Mouse (Mus musculus) small intestine, adult 2 months (tissue): ENCODE measurements at regions not wholly inside any gene's neighbourhood (a gene's known extent, or its start where the extent isn't known, plus 50 kb on each side); places are given as distances from the start of the nearest gene placed in this dataset.

Experiments
- CTCF ChIP-seq: fragments of 200-500 bp; IDR thresholded peaks from 2 replicates; pipeline ENCODE4 v1.5.1; 2012; ENCODE audit warnings: low read depth, mild to moderate bottlenecking, control low read depth, inconsistent platforms, low read length, moderate library complexity, mixed read lengths; ENCODE audit not compliant: insufficient replicate concordance, insufficient read length; ENCODE audit errors: extremely low read depth
- POLR2A ChIP-seq: fragments of 200-500 bp; IDR thresholded peaks from 2 replicates; pipeline ENCODE4 v1.6.1; 2012; ENCODE audit warnings: low read depth, mild to moderate bottlenecking, control low read depth, inconsistent platforms, low read length, moderate library complexity

DNA sequence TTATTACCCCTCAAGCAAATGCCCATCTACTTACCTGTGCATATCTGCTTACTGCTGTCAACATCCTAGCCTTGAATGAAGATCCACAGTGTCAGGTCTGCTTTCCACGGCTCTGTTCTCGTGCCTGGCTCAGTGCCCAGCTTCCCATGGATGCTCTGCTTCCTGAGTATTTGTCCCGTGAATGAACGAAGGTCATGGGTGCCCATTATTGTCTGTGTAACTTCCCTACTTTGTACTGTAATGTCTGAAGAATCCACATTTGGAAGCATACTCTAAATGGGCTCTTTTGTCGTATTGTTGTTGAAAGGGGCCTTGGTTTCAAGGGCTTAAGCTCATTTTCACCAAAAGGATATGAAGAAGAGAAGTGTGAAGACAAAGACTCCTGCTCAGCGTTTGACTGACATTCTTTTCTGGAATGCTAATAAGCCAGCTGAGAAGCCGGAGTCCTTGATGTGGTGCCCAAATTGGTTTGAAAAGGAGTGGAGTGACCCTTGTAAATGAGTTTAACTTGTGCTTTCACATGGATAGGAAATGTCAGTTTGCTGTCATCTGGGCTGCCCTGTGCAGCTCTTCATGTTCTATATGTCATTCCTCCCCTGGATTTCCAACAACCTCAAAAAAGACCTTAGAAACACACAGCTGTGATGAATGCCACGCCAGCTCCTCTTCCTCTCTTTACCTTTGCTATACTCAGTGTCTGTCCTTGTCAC lies 386.0 kb downstream of the Serpinb8 start:
- no peak for TF ChIP-seq POLR2A
- no peak for TF ChIP-seq CTCF
